Mouse (Mus musculus): Measurements from ENCODE around the gene Spdye4a. TPM values are rescaled to one million over a fixed set of nuclear protein-coding genes. Genes with fewer than 3 reads are reported as not detected.

Spdye4a gene
- total RNA-seq (2021), result not detected
- long read RNA-seq, experiment 1, result 0 reads
- long read RNA-seq, experiment 2, result 0 reads

DNA sequence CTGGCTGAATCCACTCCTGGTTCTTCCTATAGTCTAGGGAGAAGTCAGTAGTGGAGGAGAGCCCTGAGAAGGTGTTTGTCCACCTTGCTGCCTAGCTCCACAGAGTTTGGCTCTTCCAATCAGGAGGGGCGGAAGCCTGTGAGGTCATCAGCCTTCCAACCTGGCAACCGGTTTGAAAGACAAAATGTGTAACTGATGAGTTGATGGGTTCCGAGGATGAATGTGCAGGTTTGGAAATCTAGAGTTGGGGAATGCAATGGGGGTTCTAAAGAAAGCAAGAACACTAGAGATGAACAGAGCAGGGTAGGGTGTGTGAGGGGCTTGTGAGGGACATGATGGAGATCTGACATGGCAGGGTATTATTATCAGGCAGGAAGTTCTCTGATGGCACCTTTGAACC lies at the start of gene Spdye4a:
Gene Spdye4a (minus strand): TSS at position 101 of the 400 bp plus-strand sequence.
- DNase-seq, result no peak

DNA sequence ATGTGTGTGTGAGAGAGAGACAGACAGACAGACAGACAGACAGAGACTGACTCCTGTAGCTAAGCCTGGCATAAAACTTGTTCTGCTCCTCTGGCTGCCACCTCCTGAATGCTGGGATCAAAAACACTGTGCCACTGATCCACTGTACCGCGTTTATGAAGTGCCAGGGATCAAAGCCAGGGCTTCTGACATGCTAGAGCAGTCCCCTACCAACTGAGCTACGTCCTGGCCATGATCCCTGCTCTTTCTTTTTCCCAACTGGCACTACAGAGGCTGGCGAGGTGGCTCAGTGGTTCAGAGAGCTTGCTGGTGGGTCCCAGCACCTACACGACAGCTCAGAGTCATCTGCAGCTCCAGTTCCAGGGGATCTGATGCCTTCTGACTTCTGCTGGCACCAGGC lies 49.1 kb upstream of the Spdye4a start:
- no peak for DNase-seq

DNA sequence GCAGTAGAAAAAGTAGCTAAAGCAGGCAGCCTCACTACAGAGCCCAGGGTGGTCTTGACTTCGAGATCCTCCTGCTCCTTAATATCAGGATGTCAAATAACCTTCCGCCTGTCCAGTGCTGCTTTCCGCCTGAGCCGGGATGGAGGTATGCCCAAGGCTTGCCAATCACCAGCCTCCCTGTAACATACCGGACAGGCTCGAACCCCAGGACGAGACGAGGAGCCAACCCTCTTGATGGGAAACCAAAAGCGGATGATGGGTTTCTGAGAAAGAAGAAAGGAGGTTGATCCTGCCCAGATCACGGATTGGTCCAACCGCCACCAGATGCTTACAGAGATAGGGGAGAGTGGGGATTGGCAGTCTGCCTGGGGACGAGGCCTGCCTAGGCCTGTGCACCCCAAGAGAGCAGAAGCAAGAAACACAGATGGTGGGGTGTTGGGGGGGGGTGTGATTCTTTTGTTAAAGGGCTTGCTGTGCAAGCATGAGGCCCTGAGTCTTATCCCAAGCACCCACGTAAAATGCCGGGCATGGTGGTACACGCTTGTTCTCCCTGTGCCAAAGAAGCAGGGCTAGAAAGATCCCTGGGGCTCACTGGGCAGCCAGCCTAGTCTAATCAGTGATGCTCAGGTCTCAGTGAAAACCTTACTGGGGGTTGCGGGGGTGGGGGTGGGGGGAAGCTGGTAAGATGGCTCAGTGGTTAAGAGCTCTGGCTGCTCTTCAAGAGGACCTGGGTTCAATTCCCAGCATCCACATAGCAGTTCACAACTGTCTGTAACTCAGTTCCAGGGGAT lies 46.0 kb upstream of the Spdye4a start:
- no peak for DNase-seq

DNA sequence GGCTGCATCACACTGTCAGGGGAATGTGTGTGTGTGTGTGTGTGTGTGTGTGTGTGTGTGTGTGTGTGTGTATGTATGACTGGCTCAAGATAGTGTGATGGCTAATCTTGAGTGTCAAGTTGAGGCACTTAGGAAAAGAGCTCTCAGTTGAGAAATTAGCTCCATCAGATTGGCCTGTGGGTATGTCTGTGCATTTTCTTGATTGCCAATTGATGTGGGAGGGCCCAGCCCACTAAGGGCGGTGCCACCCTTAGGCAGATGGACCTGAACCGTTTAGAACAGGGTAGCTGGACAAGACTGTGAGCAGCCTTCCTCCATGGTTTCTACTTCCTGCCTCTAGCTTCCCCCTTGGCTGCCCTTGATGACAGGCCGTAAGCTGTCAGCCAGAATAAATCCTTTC lies 45.4 kb upstream of the Spdye4a start:
- no peak for DNase-seq

DNA sequence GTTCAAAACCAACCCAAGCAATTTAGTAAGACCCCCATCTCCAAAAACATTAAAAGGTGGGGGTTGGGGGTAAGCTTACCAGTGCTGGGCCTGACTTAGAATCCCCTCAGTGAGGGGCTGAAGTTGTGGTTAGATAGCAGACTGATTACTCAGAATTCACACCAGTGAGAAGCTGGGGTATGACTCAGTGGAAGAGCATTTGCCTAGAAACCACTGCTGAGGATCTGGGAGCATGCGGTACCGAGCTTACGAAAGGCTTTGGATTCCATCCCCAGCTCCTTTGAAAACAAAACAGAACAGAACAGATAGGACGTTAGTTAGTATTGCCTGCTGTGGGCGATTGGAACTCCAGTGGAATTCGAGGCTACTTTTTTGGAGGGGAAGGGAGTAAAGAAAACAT lies 45.0 kb upstream of the Spdye4a start:
- no peak for DNase-seq

DNA sequence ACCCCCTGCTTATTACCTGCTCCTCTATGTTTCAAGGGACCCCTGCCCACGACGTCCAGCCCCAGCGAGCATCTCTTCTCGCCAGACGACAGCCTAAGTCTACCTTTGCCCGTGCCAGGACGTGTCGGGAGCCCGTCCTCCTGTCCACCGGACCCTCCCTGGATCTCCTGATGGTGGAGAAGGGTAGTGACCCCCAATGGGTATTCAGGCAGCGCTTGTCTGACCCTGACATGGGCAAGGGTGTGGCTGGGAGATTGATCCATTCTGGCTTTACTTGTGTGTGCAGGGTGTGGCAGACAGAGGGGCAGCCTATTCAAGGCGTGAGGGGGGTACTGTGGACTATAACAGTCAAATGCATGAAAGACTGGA lies 43.4 kb upstream of the Spdye4a start:
- no peak for DNase-seq

DNA sequence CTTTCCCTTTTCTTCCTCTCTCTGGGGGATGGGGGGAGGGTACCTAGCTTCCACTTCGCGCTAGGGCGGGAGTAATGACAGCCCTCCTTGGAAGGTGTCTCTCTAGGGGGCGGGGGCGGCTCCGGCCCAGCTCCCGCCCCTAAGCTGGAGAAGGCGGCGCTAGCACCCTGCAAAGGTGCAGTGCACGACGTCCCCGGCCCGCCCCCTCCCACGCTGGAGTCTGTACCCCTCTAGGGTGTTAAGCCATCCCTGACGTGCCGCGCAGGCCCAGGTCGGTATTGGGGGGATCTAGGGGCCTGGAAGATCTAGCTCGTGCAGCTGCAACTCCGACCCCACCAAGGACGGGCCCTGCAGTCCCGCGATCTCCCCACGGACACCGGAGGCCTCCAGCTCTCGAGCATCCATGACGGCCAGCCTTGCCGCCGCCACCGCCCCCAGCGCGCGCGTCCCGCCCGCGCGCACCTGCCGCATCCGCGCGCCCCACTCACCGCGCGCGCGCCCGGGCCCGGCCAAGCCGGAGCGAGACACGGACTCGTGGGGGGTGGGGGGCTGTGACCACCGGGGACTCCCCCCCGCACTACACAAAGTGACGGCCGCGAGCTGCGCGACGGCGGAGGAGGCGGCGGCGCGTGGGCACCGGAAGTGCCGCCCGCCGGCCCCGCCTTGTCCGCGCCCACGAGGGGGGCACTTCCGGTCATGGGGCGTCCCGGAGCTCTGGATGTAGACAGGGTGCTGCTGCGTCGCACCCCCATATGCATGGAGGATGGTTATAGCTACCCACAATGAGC lies 42.9 kb upstream of the Spdye4a start, which contains the start of gene Zfp316:
Gene Zfp316 (minus strand): TSS at position 660 of the 788 bp plus-strand sequence.
- DNase-seq, result peak; percentile 82

DNA sequence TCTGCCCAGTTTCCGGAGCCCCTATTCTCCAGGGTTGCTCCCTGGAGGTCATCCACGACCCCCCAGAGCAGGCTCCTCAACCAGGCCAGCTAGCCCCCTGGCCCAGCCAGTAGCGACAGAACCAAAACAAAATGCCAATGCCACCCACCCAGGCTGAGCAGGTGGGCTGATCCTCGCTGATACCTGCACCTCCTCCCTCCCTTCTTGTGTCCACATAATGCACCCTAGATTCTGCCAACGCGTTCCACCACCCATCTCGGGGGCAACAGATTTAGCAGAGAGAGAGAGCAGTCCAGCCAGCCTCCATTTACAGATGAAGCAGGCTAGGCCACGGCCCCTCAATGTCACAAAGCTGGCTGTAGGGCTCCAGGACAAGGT lies 42.3 kb upstream of the Spdye4a start:
- DNase-seq, result no peak

DNA sequence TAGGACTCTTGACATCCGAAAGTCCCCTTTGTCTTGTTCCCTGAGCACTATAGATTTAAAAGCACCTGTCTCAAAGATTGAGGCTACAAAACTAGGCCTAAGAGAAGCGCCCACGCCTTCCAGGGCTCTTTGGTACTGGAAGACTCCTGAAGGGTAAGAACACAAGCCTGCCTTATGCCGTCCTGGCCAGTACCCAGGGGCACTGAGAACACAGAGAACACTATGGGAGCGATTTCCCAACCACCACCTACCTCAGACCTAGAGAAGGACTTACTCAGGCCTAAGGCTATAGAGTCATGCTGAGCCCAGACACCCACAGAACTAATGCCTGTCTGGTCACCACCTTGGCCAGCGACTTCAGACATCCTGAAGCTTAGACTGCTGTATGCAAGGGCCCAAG lies 40.1 kb upstream of the Spdye4a start:
- no peak for DNase-seq

DNA sequence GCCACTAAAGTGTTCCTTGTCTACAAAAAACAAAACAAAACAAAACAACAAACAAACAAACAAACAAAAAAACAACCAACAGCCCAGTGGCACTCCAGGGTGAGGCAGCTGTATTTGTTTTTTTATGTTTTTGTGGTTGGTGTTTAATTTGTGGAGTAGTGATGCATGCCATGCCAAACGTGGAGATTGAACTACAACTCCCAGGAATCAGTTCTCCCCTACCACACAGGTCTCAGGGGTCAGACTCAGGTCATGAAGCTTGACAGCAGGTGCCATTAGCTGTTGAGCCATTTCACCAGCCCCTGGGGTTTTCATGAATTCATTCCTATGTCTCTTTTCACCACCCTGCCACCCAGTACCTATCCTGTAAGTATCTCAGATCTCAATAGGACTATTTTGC lies 38.7 kb upstream of the Spdye4a start:
- no peak for DNase-seq

DNA sequence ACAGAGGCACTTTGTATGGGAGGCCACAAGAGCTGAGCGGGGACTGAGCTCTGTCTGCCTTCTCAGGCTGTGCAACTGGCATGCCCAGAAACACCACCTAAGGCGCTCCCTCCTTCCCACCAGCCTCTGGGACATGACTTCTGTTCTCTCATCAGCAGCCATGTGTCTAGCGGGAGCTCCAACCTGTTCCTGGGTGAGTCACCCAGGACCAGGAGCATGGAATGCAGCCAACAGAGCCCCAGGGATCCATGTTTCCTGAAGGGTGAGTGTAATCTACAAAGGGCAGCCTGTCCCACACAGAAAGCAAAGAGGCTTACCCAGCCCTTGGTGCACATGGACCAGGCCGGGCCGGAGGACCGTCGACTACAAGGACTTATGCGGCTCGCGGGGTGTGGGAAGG lies 38.0 kb upstream of the Spdye4a start:
- DNase-seq, result peak; percentile 51

DNA sequence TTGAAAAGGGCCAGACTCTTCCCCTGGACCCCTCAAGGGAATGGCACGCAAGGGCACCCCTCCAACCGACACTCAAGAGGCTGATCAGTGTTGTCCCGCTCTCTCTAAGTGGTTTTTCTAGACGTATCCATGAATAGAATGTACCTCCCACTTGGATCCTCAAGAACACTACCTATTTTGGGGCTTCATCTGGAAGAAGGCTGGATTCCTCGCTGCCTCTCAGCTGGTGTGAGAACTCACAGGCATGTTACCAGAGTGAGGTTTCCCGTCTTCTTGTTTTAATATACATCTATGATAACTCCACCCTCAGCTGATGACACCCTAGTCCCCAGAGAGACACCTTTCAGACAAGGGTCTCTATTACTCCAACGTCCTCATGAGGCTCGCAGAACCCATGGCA lies 34.9 kb upstream of the Spdye4a start:
- DNase-seq, result no peak

DNA sequence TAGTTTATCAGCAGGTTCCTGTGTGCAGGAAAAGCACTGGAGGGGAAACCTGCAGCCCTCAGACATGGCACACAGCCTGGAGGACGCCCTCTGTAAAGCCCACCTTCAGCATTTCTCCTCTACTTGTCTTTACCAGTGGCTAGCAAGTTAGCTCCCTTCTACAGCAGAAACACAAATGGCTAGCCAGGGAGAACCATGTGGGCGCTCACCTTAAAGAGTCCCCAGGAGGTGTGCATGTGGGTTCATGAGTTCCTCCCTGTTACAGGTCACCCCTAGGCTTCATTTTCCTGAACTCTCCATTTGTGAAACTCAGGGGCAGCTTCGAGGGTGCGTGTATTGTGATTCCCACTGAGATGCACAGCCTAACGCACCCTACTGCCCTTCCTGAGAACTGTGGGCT lies 29.1 kb upstream of the Spdye4a start:
- no peak for DNase-seq

DNA sequence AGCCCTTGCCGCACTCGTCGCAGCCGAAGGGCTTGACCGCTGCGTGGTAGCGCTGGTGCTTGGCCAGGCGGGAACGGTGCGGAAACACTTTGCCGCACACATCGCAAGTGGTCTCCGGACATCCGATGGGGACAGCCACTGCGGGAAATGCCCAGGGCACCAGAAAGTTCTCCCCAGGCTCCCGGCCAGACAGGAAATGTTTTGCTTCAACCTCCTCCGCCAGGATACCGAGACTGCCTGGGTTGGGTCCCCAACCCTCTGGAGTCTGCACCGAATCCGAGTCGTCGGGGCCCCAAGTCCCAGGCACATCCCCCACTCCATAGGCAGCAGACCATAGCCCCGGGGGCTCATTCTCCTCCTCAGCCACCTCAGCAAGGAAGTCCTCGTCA lies 28.4 kb upstream of the Spdye4a start:
- no peak for DNase-seq

DNA sequence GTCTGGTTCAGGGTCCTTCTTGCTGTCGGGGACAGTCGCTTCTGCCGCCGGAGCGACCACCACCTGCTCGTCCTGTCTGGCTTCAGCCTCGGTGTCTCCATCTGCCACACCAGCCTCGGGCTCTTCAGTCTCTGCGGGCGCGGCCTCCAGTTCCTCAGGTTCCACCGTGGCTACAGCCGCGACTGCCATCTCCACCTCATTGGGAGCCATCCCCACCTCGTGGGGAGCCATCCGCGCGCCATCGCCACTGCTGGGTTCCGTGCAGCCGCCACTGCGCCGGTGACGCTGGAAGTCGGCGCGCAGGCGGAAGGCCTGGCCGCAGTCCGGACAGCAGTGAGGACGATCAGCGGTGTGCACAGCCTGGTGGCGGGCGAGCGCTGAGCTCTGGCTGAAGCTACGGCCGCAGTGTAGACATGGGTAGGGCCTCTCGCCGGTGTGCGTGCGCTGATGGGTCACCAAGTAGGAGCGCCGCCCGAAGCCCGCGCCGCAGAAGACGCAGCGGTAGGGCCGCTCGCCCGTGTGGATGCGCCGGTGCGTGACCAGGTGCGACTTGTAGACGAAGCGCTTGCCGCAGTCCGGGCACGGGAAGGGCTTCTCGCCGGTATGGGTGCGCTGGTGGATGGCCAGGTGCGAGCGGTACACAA lies 27.9 kb upstream of the Spdye4a start:
- DNase-seq, result no peak

DNA sequence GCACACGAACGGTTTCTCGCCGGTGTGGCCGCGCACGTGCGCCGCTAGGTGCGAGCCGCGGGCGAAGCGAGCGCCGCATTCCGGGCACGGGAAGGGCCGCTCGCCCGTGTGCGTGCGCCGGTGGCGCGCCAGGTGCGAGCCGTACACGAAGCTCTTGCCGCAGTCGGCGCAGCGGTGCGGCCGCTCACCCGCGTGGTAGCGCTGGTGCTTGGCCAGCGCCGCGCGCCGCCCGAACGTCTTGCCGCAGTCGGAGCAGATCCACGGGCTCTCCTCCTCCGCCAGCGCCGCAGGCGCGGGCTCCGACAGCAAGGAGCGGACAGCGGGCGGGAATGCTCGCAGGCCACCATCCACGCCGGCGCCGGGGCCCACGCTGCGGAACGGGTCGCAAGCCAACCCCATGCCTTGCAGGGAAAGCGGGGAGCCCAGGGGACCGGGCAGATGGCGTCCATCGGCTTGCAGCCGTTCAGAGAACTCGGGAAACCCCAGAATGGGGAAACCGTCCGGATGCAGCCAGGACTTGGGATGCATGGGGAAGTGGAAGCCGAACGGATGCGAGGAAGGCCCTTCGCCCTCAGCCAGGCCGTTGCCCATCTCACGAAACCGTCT lies 27.3 kb upstream of the Spdye4a start:
- peak; percentile 15 for DNase-seq

DNA sequence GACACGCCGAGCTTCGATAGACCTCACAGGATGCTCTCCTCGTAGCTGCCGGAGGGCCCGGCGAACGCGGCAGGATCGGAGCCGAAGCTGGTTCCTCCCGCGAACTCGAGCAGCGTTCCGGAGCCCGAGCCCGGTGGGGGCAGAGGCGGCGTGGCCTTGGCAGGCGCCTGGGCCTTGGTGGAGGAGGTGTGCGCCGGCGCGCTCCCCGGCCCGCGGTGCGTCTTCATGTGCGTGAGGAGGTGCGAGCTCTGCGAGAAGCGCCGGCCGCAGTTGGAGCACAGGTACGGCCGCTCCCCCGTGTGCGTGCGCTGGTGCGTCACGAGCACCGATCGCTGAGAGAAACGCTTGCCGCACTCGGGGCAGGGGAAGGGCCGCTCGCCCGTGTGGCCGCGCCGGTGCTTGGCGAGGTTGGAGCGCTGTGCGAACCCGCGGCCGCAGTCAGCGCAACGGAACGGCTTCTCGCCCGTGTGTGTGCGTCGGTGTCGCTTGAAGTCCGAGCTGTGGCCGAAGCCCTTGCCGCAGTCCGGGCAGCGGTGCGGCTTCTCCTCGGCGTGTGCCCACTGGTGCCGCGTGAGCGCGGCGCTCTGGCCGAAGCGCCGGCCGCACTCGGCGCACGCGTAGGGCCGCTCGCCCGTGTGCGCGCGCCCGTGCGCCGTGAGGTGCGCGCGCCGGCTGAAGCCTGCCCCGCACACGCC lies 26.6 kb upstream of the Spdye4a start:
- peak; percentile 30 for DNase-seq

DNA sequence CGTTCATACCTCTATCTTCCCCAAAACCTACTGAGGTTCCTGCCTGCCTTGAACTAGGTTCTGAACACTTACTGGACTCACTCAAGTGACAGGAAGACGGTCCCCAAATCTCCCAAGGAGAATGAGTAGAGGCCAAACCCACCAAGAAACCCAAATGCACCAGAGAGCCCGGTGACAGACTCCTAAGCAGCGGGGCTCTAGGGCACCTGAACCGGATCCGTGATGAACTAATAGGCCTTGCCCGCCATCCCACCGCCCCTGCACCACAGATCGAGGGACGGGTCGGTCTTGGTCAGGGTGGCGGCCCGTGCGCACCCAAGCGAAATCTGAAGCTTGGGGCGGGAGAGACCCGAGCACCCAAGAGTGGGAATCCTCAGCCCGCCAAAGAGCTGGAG lies 26.1 kb upstream of the Spdye4a start:
- no peak for DNase-seq

DNA sequence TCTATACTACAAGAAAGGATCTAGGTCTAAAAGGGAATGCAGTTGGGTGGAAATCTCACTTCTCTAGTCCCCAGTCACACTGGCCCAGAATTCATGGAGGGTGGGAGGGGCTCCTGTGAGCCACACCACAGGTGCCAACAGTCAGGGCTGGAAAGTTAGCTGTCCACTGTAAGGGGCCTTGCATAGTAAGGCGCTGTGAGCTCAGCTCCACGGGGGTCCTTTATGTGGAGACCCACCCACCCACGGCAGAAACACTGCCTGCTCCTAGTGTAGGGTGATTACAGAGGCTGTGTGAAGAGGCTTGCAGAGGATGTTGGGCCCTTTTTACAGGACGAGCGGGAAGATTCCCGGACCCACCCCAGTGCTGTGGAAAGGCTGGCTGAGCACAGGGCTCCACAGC lies 25.3 kb upstream of the Spdye4a start:
- DNase-seq, result no peak

DNA sequence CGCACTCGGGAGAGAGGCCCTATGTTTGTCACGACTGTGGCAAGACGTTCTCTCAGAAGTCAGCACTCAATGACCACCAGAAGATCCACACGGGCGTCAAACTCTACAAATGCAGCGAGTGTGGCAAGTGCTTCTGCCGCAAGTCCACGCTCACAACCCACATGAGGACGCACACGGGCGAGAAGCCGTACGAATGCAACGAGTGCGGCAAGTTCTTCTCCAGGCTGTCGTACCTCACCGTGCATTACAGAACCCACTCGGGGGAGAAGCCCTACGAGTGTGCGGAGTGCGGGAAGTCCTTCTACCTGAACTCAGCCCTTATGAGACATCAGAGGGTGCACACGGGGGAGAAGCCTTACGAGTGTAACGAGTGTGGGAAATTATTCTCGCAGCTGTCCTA lies 18.2 kb upstream of the Spdye4a start:
- no peak for DNase-seq

DNA sequence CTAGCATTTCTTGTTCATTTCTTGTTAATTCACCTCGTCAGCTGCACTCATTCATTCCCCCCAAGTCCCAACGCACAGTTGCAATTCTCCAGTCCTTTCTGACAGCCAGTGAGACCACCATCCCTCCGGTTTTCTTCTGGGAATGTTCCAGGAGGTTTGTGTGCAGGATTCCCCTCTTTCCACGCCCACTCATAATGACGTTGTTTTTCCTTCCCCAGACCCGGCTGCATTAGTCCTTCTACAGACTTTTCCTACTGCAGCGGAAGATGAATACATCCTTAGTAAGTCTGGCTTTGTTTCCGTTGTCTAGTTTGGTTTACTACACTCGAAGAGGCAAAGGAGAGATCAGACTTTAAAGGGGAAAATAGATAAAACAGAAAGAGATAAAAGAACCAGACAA lies 9.3 kb upstream of the Spdye4a start:
- no peak for DNase-seq

DNA sequence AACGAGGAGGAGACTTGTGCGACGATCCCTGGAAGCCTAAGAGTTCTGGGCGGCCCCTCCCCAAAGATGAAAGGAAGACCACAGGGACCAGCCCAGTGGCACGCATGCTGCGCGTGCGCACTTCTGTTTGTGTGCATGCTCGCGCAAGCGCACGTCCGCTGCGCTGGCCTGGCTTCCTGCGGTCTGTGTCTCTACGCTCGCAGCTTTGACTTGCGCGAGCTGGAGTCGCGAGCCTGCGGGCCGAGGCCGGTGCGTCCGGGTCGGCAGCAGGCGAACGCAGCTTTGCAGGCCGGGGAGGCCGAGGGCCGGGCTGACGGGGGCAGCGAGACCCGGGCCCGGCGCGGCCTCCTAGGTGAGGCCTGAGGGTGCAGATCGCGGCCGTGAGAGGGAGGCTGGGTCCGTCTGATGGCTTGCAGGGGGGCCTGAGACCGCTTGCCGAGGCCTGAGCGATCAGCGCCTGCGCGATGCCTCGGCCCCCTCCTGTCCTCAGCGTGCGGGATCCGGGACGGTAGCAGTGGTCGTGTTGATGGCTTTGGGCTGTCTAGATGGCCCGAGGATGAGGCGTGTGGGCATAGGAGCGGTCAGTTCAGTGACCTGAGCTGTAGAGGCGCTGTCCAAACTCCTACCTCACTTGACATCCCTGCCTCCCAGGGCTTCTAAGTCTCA lies 8.5 kb upstream of the Spdye4a start, which contains the start of gene Zfp12:
Gene Zfp12 (plus strand): TSS at position 136 of the 666 bp plus-strand sequence.
- DNase-seq, result peak; percentile 93
